Mouse (Mus musculus) bone marrow, adult 2 months (tissue): ENCODE measurements at regions not wholly inside any gene's neighbourhood (a gene's known extent, or its start where the extent isn't known, plus 50 kb on each side); places are given as distances from the start of the nearest gene placed in this dataset.

Experiments used
- H3K27ac ChIP-seq: fragments of 200-500 bp; 2 replicates; pipeline ENCODE4 v1.5.1; 2012; ENCODE audit warnings: low read depth, mild to moderate bottlenecking, control low read depth, inconsistent platforms, low read length; ENCODE audit not compliant: control insufficient read depth, poor library complexity, insufficient read depth
- H3K4me1 ChIP-seq: fragments of 200-500 bp; 2 replicates; pipeline ENCODE4 v1.6.1; 2011; ENCODE audit warnings: low read length; ENCODE audit not compliant: control insufficient read depth, insufficient read depth
- H3K4me3 ChIP-seq: fragments of 200-500 bp; replicated peaks from 2 replicates; pipeline ENCODE3; 2011; ENCODE audit warnings: mild to moderate bottlenecking, low read depth, low read length, control low read depth; ENCODE audit not compliant: control insufficient read depth
- CTCF ChIP-seq: fragments of 200-500 bp; IDR thresholded peaks from 2 replicates; pipeline ENCODE4 v1.5.1; 2011; ENCODE audit warnings: low read length, control low read depth; ENCODE audit not compliant: control insufficient read depth, insufficient read depth
- POLR2A ChIP-seq: fragments of 200-500 bp; IDR thresholded peaks from 2 replicates; pipeline ENCODE4 v1.6.1; 2011; ENCODE audit warnings: low read depth, mild to moderate bottlenecking, control low read depth, low read length, borderline replicate concordance; ENCODE audit not compliant: control insufficient read depth
- WGBS: fragments of 180-500 bp; shearing (Covaris S2); methylation state at CpG from one replicate; pipeline ENCODE4 v1.1.7; 2018; 5-methylcytosine and 5-hydroxymethylcytosine counted together

- TF ChIP-seq POLR2A = no peak
- no peak for TF ChIP-seq CTCF
- Histone ChIP-seq H3K4me3 (no peak overlapping the region), H3K4me1 (no peaks in the 10 kb centered on the region), H3K27ac (no peak overlapping the region)
- WGBS = 76% methylated on average over 5 of the region's 5 CpGs
Observed at GRCm38 (mm10) chr5:68572816-68573215, 541.2 kb downstream of the Grxcr1 start.

- TF ChIP-seq CTCF (no peak), POLR2A (no peak)
- Histone ChIP-seq H3K4me1 (no peaks in the 10 kb centered on the region), H3K4me3 (no peak overlapping the region), H3K27ac (no peak overlapping the region)
Observed at GRCm38 (mm10) chr5:68575827-68576226, 544.2 kb downstream of the Grxcr1 start.

- no peak overlapping the region for H3K4me3 ChIP-seq
- 73% methylated on average over 1 of the region's 1 CpGs for WGBS
- TF ChIP-seq CTCF (no peak), POLR2A (no peak)
- no peaks in the 10 kb centered on the region for H3K4me1 ChIP-seq
- no peak overlapping the region for H3K27ac ChIP-seq
Observed at GRCm38 (mm10) chr5:68578496-68578895, 546.9 kb downstream of the Grxcr1 start.

- 57% methylated on average over 3 of the region's 3 CpGs for WGBS
- H3K4me3 ChIP-seq = no peak overlapping the region
- no peak for TF ChIP-seq POLR2A
- no peak for TF ChIP-seq CTCF
- no peaks in the 10 kb centered on the region for H3K4me1 ChIP-seq
- H3K27ac ChIP-seq = no peak overlapping the region
Observed at GRCm38 (mm10) chr5:68592423-68592822, 560.8 kb downstream of the Grxcr1 start.

- no peak overlapping the region for H3K27ac ChIP-seq
- TF ChIP-seq CTCF = no peak
- TF ChIP-seq POLR2A = no peak
Observed at GRCm38 (mm10) chr5:68618451-68618850, 586.8 kb downstream of the Grxcr1 start.

DNA sequence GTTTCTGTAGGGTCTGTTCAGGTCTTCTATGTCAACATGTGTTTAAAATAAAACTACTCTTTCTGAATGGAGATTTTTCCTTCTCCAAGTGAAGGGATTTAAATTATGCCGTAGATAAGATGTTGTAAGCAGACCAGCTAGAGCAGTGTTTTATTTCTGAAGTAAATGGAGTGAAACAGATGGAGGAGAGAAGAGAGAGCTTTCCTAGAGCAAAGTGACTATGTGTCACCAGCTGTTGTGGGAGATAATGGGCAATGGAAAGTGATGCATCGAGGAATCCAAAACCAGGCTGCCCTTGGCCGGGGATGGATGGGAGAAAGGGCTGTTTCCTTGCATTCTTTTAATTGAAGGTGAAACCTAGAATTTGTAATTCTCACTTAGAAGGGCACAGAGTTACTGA lies 603.8 kb downstream of the Grxcr1 start:
- H3K4me3 ChIP-seq = no peak overlapping the region
- TF ChIP-seq POLR2A = no peak
- no peak for TF ChIP-seq CTCF
- WGBS = 87% methylated on average over 3 of the region's 3 CpGs

More at GRCm38 (mm10) chr5:68618451-68618850, 586.8 kb downstream of the Grxcr1 start:
- Histone ChIP-seq H3K4me1 (no peaks in the 10 kb centered on the region), H3K4me3 (no peak overlapping the region)

DNA sequence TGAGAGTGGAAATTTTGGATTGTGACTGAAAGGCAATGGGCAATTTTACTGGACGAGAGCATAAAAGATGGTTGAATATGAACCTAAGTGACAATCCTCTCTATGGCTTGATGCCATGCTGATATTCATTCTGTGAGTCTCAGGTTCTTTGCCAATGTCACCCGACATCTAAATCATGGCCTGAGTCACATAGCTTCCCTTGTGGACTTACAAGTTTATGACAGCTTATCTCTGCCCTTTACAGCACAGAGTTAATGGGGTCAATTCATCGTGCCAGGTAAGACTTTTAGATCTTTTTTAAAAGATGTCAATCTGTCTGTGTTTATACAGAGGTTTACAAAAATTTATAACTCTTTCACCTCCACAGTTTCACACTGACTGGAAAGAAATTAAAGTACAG lies 641.2 kb downstream of the Grxcr1 start:
- Histone ChIP-seq H3K4me3 (no peak overlapping the region), H3K27ac (no peak overlapping the region), H3K4me1 (no peaks in the 10 kb centered on the region)
- WGBS = 81% methylated on average over 3 of the region's 3 CpGs
- TF ChIP-seq POLR2A (no peak), CTCF (no peak)

More for the DNA sequence above, 603.8 kb downstream of the Grxcr1 start:
- H3K27ac ChIP-seq = no peak overlapping the region
- no peaks in the 10 kb centered on the region for H3K4me1 ChIP-seq

- WGBS = 76% methylated on average over 3 of the region's 3 CpGs
- H3K4me1 ChIP-seq = no peaks in the 10 kb centered on the region
- no peak overlapping the region for H3K4me3 ChIP-seq
- H3K27ac ChIP-seq = no peak overlapping the region
- no peak for TF ChIP-seq CTCF
- TF ChIP-seq POLR2A = no peak
Observed at GRCm38 (mm10) chr5:68701342-68701741, 640.1 kb downstream of the Kctd8 start.

GRCm38 (mm10) chr5:68705411-68706080 lies 635.9 kb downstream of the Kctd8 start:
- Histone ChIP-seq H3K4me1 (no peaks in the 10 kb centered on the region), H3K4me3 (no peak overlapping the region), H3K27ac (no peak overlapping the region)
- TF ChIP-seq CTCF = no peak
- no peak for TF ChIP-seq POLR2A
- 76% methylated on average over 2 of the region's 2 CpGs for WGBS
